Mouse (Mus musculus): ENCODE data around the gene Rhox4a. TPM values are rescaled to one million over a fixed set of nuclear protein-coding genes. Genes with fewer than 3 reads are reported as not detected.

The Rhox4a gene
- polyA plus RNA-seq (2012; ENCODE audit: low replicate concordance): not detected in 2 replicates

GRCm38 (mm10) chrX:37265038-37265437 is at the start of gene Rhox4a:
Rhox4a (plus strand) TSS chrX:37265338.

GRCm38 (mm10) chrX:37222158-37222557 is 43.0 kb upstream of the Rhox4a start, which contains the start of gene Rhox1:
Rhox1 (minus strand) TSS chrX:37222258.

DNA sequence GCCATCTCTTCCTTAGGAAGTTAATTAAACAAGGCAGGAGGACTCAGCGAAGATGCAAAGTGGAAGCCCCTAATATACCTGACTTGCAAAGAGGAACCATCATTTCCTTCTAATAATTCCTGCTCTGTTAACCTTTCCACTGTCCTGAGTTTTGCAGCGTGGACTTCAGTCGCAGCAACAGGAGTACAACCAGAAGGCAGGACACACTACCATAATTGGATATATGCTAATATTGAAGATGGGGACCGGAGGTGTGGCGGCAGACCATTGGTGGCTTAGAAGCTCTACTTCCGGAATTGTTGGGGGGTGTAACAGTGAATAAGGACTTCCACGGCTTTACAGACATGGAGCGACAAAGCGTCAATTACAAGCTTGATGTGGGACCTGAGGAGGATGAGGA is 20.5 kb upstream of the Rhox4a start, which contains the start of gene Rhox2a:
Gene Rhox2a, plus strand, starts transcription at position 301 of the 400 bp plus-strand sequence.

DNA sequence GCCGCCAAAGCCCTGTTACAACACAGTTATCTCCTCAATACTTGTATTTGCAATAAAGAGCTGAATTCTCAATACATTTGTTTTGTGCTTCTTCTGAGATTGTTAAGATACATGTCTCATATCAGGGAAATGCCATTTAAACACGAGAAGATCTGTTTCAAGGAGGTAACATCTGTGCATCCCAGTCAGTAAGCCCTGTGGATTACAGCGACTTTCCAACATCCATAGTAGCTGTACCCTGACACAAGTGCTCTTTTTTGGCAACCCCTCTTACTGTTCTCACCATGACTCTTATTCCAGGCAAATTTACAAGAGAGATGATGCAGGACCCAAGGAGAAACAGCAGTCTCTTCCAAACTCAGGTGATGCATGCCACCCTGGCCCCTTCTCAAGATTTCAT is 15.5 kb upstream of the Rhox4a start, which contains the start of gene Rhox3a:
Gene Rhox3a, plus strand, starts transcription at position 301 of the 400 bp plus-strand sequence.

Other genes with a start within 250 kb of the Rhox4a start
- not detected in 2 replicates for gene Sowahd, start 216.5 kb upstream of the Rhox4a start, polyA plus RNA-seq (2012; ENCODE audit: low replicate concordance)
- 55.0 and 262 TPM in 2 replicates for gene Rpl39, start 179.9 kb upstream of the Rhox4a start, polyA plus RNA-seq (2012; ENCODE audit: low replicate concordance)
- gene Upf3b, start 155.0 kb upstream of the Rhox4a start, polyA plus RNA-seq (2012; ENCODE audit: low replicate concordance): 0.30 and 3.8 TPM in 2 replicates
- gene Nkap, start 138.5 kb upstream of the Rhox4a start, polyA plus RNA-seq (2012; ENCODE audit: low replicate concordance): 14.8 and 19.1 TPM in 2 replicates
- gene Akap14, start 96.5 kb upstream of the Rhox4a start, polyA plus RNA-seq (2012; ENCODE audit: low replicate concordance): not detected in 2 replicates
- 30.7 and 109 TPM in 2 replicates for gene Ndufa1, start 74.2 kb upstream of the Rhox4a start, polyA plus RNA-seq (2012; ENCODE audit: low replicate concordance)
- gene Rnf113a1, start 74.1 kb upstream of the Rhox4a start, polyA plus RNA-seq (2012; ENCODE audit: low replicate concordance): 1.7 and 2.7 TPM in 2 replicates
- gene Gm9, start 54.3 kb upstream of the Rhox4a start, polyA plus RNA-seq (2012; ENCODE audit: low replicate concordance): not detected in 2 replicates
- gene Rhox1, start 43.1 kb upstream of the Rhox4a start, polyA plus RNA-seq (2012; ENCODE audit: low replicate concordance): not detected in 2 replicates
- not detected in 2 replicates for gene Rhox2a, start 20.4 kb upstream of the Rhox4a start, polyA plus RNA-seq (2012; ENCODE audit: low replicate concordance)
- not detected in 2 replicates for gene Rhox3a, start 15.4 kb upstream of the Rhox4a start, polyA plus RNA-seq (2012; ENCODE audit: low replicate concordance)
- gene Rhox3a2, start 114.7 kb downstream of the Rhox4a start, polyA plus RNA-seq (2012; ENCODE audit: low replicate concordance): not detected in 2 replicates
- gene Rhox4a2, start 125.5 kb downstream of the Rhox4a start, polyA plus RNA-seq (2012; ENCODE audit: low replicate concordance): not detected in 2 replicates
- not detected in 2 replicates for gene Rhox2b, start 146.7 kb downstream of the Rhox4a start, polyA plus RNA-seq (2012; ENCODE audit: low replicate concordance)
- gene Rhox4b, start 167.2 kb downstream of the Rhox4a start, polyA plus RNA-seq (2012; ENCODE audit: low replicate concordance): not detected in 2 replicates
- not detected in 2 replicates for gene Rhox2c, start 188.3 kb downstream of the Rhox4a start, polyA plus RNA-seq (2012; ENCODE audit: low replicate concordance)
- gene Rhox3c, start 193.2 kb downstream of the Rhox4a start, polyA plus RNA-seq (2012; ENCODE audit: low replicate concordance): not detected in 2 replicates
- not detected in 2 replicates for gene Rhox4c, start 215.0 kb downstream of the Rhox4a start, polyA plus RNA-seq (2012; ENCODE audit: low replicate concordance)
- gene Rhox2d, start 228.1 kb downstream of the Rhox4a start, polyA plus RNA-seq (2012; ENCODE audit: low replicate concordance): not detected in 2 replicates
- not detected in 2 replicates for gene Rhox4d, start 249.0 kb downstream of the Rhox4a start, polyA plus RNA-seq (2012; ENCODE audit: low replicate concordance)